Mouse (Mus musculus) G1E (cell line): ENCODE data around the gene Acads.

Source experiments
- CTCF ChIP-seq: IDR thresholded peaks from 2 replicates; pipeline ENCODE4 v1.5.1; 2012; ENCODE audit warnings: low read depth, low read length, inconsistent platforms, mixed read lengths
- GATA1 ChIP-seq: IDR thresholded peaks from 2 replicates; pipeline ENCODE4 v1.6.1; 2012; ENCODE audit warnings: borderline replicate concordance, low read length, inconsistent platforms, mixed read lengths
- GATA2 ChIP-seq: IDR thresholded peaks from 2 replicates; pipeline ENCODE4 v1.6.1; 2012; ENCODE audit warnings: low read depth, low read length, inconsistent platforms, borderline replicate concordance
- POLR2AphosphoS5 ChIP-seq: IDR thresholded peaks from 2 replicates; pipeline ENCODE4 v1.6.1; 2012; ENCODE audit warnings: low read depth, low read length, inconsistent platforms; ENCODE audit not compliant: insufficient replicate concordance
- TAL1 ChIP-seq: conservative IDR thresholded peaks from 2 replicates; pipeline ENCODE4 v1.6.1; 2012; ENCODE audit warnings: low read depth, low read length, inconsistent platforms, mixed read lengths

DNA sequence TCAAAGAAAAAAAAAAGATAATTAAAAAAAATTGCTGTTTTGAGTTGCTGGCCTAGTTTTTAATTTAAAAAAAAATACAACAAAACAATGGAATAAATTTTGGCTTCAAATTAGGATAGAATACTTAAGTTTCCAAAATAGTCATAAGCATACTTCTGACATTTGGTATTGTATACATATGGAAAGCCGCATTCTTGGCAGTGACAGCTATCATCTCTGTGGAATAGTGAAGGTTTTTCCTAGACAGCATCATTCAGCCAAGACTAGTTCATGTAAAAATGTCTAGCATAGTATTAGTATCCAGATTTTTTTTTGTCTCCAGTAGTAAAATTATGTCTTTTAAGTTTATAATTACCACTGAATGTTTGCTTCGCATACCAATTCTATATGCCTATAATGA lies 33.5 kb downstream of the Acads start:
- TF ChIP-seq TAL1, result no peak
- TF ChIP-seq POLR2AphosphoS5, result no peak
- no peak for TF ChIP-seq CTCF
- TF ChIP-seq GATA1, result no peak
- no peak for TF ChIP-seq GATA2
